Mouse (Mus musculus) MEL (cell line): ENCODE results near the gene Cox7b. TPM values are rescaled to one million over a fixed set of nuclear protein-coding genes. Genes with fewer than 3 reads are reported as not detected.

Source experiments
- DNase-seq: peaks from one replicate; pipeline ENCODE4 v3.0.0; 2011; ENCODE audit warnings: low read depth, low spot score
- H3K27ac ChIP-seq: 2 replicates; pipeline ENCODE4 v1.5.1; 2012; ENCODE audit warnings: low read depth, mild to moderate bottlenecking, control low read depth, low read length, moderate library complexity; ENCODE audit not compliant: control insufficient read depth
- H3K27me3 ChIP-seq, 2 experiments: fragments of 150-350 bp in 1 of 2; sonication (generic) in 1 of 2; 2 replicates each; pipeline ENCODE4 v1.6.1; 2012; ENCODE audit warnings: low read length in 2 of 2, mild to moderate bottlenecking in 2 of 2, improper control_type of control experiment in 1 of 2, moderate library complexity in 1 of 2; ENCODE audit not compliant: insufficient read depth in 2 of 2, control insufficient read depth in 1 of 2
- H3K36me3 ChIP-seq, 2 experiments: 2 replicates each; pipeline ENCODE4 v1.6.1; 2012 to 2014; ENCODE audit warnings: low read length in 2 of 2, improper control_type of control experiment in 1 of 2, inconsistent platforms in 1 of 2, mild to moderate bottlenecking in 1 of 2; ENCODE audit not compliant: insufficient read depth in 2 of 2, control insufficient read depth in 1 of 2
- H3K4me1 ChIP-seq, 2 experiments: fragments of 150-350 bp in 1 of 2; sonication (generic) in 1 of 2; 2 replicates each; pipeline ENCODE4 v1.6.1; 2012; ENCODE audit warnings: low read length in 2 of 2, improper control_type of control experiment in 1 of 2, mild to moderate bottlenecking in 1 of 2; ENCODE audit not compliant: insufficient read depth in 2 of 2, control insufficient read depth in 1 of 2
- H3K4me3 ChIP-seq, 2 experiments: fragments of 150-350 bp in 1 of 2; sonication (generic) in 1 of 2; 2 replicates each; pipeline ENCODE4 v1.5.1; 2012; ENCODE audit warnings: low read depth in 2 of 2, low read length in 2 of 2, mild to moderate bottlenecking in 2 of 2, moderate library complexity in 2 of 2, control low read depth in 1 of 2, improper control_type of control experiment in 1 of 2; ENCODE audit not compliant: control insufficient read depth in 1 of 2, insufficient read depth in 1 of 2
- H3K79me2 ChIP-seq: 2 replicates; pipeline ENCODE4 v1.6.1; 2012; ENCODE audit warnings: mild to moderate bottlenecking, low read length, moderate library complexity; ENCODE audit not compliant: control insufficient read depth, poor library complexity, insufficient read depth
- H3K9ac ChIP-seq: 2 replicates; pipeline ENCODE4 v1.6.1; 2012; ENCODE audit warnings: low read depth, mild to moderate bottlenecking, control low read depth, low read length, moderate library complexity; ENCODE audit not compliant: control insufficient read depth, poor library complexity, severe bottlenecking
- H3K9me3 ChIP-seq: fragments of 150-350 bp; sonication (generic); replicated peaks from 2 replicates; pipeline ENCODE4 v1.6.1; 2012; ENCODE audit warnings: mild to moderate bottlenecking, low read length, improper control_type of control experiment, moderate library complexity; ENCODE audit not compliant: insufficient read depth
- BHLHE40 ChIP-seq: IDR thresholded peaks from 2 replicates; pipeline ENCODE4 v1.6.1; 2012; ENCODE audit warnings: low read depth, mild to moderate bottlenecking, inconsistent platforms, low read length, improper control_type of control experiment, borderline replicate concordance
- ELF1 ChIP-seq: IDR thresholded peaks from 2 replicates; pipeline ENCODE4 v1.6.1; 2014; ENCODE audit warnings: low read depth, mild to moderate bottlenecking, inconsistent platforms, low read length, improper control_type of control experiment, moderate library complexity
- JUND ChIP-seq: IDR thresholded peaks from 2 replicates; pipeline ENCODE4 v1.6.1; 2011; ENCODE audit warnings: low read depth, mild to moderate bottlenecking, improper control_type of control experiment, low read length
- MAZ ChIP-seq: IDR thresholded peaks from 2 replicates; pipeline ENCODE4 v1.6.1; 2012; ENCODE audit warnings: low read depth, mild to moderate bottlenecking, inconsistent platforms, low read length, improper control_type of control experiment
- POLR2AphosphoS5 ChIP-seq: IDR thresholded peaks from 2 replicates; pipeline ENCODE4 v1.6.1; 2012; ENCODE audit warnings: low read depth, borderline replicate concordance, mild to moderate bottlenecking, inconsistent platforms, low read length, moderate library complexity, mixed read lengths
- SIN3A ChIP-seq: IDR thresholded peaks from 2 replicates; pipeline ENCODE4 v1.6.1; 2012; ENCODE audit warnings: low read length, improper control_type of control experiment, inconsistent platforms
- TBP ChIP-seq: IDR thresholded peaks from 2 replicates; pipeline ENCODE4 v1.8.0; 2011; ENCODE audit warnings: low read depth, low read length, improper control_type of control experiment
- UBTF ChIP-seq: IDR thresholded peaks from 2 replicates; pipeline ENCODE4 v1.6.1; 2012; ENCODE audit warnings: low read depth, mild to moderate bottlenecking, inconsistent platforms, low read length, improper control_type of control experiment, moderate library complexity, borderline replicate concordance; ENCODE audit not compliant: insufficient read depth
- polyA plus RNA-seq, 2 experiments: library from polyadenylated mRNA; stranded (reverse) in 1 of 2; unstranded in 1 of 2; fragments of >175 nt in 1 of 2; fragments of >200 nt in 1 of 2; gene quantifications; 2 replicates each; pipeline versions ENCODE4 v1.2.1 to v1.2.4; 2012; ENCODE audit warnings: low replicate concordance in 2 of 2, low read depth in 1 of 2; ENCODE audit not compliant: insufficient read length in 2 of 2, insufficient read depth in 1 of 2, missing spikeins in 1 of 2
- total RNA-seq: library from RNA; depleted of rRNA; stranded (reverse); fragments of 300-350 nt; gene quantifications from 2 replicates; pipeline ENCODE4 v1.2.3, GENCODE M21; 2012; rRNA removed

Gene Cox7b
- total and polyA plus RNA-seq, 3 experiments = 245 to 1,065 (median 721) TPM

- Histone ChIP-seq H3K9ac (no peak overlapping the region), H3K4me3 (no peak overlapping the region), H3K27ac (no peak overlapping the region), H3K79me2 (no peaks in the 10 kb centered on the region), H3K9me3 (no peaks in the 10 kb centered on the region), H3K36me3 (peaks cover 0 to 19% of the 10 kb centered on the region in 2 experiments; a peak in 2 of 4 replicates), H3K4me1 (peaks cover 11% of the 10 kb centered on the region in 2 experiments), H3K27me3 (no peaks in the 10 kb centered on the region)
- no peak for TF ChIP-seq UBTF
- no peak for TF ChIP-seq JUND
- no peak for TF ChIP-seq ELF1
- no peak for TF ChIP-seq MAZ
- TF ChIP-seq POLR2AphosphoS5 = no peak
- TF ChIP-seq SIN3A = no peak
- TF ChIP-seq TBP = no peak
- no peak for TF ChIP-seq BHLHE40
- no peak for DNase-seq
Measured at GRCm38 (mm10) chrX:106048191-106048590, 32.7 kb downstream of the Cox7b start.

Other genes starting within 250 kb of the Cox7b start
- gene Atrx, start 86.3 kb upstream of the Cox7b start, total RNA-seq = 45.8 and 46.9 TPM in 2 replicates
- 100 to 1,000 TPM in 1 of 2 experiments, 10 to 100 TPM in 1; 44.4 to 379 TPM for gene Atrx, start 86.3 kb upstream of the Cox7b start, polyA plus RNA-seq
- gene Magt1, start 3.8 kb upstream of the Cox7b start, total RNA-seq = 34.9 and 36.2 TPM in 2 replicates
- gene Magt1, start 3.8 kb upstream of the Cox7b start, polyA plus RNA-seq = 10 to 100 TPM in 1 of 2 experiments, not detected in 1; 34.3 TPM
- 2.2 and 2.6 TPM in 2 replicates for gene Atp7a, start 11.6 kb downstream of the Cox7b start, total RNA-seq
- 1 to 10 TPM in 1 of 2 experiments, not detected in 1; 1.7 TPM for gene Atp7a, start 11.6 kb downstream of the Cox7b start, polyA plus RNA-seq
- not detected in 2 replicates for gene Tlr13, start 127.5 kb downstream of the Cox7b start, total RNA-seq
- gene Tlr13, start 127.5 kb downstream of the Cox7b start, polyA plus RNA-seq = not detected
- 528 and 991 TPM in 2 replicates for gene Pgk1, start 171.4 kb downstream of the Cox7b start, total RNA-seq
- gene Pgk1, start 171.4 kb downstream of the Cox7b start, polyA plus RNA-seq = 100 to 1,000 TPM; 285 to 890 TPM
- gene Taf9b, start 205.5 kb downstream of the Cox7b start, total RNA-seq = 1.7 and 2.5 TPM in 2 replicates
- gene Taf9b, start 205.5 kb downstream of the Cox7b start, polyA plus RNA-seq = 1 to 10 TPM in 1 of 2 experiments, not detected in 1; 1.9 TPM
- gene Fnd3c2, start 239.7 kb downstream of the Cox7b start, total RNA-seq = not detected in 2 replicates
- not detected for gene Fnd3c2, start 239.7 kb downstream of the Cox7b start, polyA plus RNA-seq